Mouse (Mus musculus) hindbrain, embryonic 16.5 days (tissue): Measurements from ENCODE around the gene Parp2. TPM values are rescaled to one million over a fixed set of nuclear protein-coding genes. Genes with fewer than 3 reads are reported as not detected.
"Not testable (repeated sequence)": the region's sequence is repeated elsewhere in the genome, so short reads cannot be mapped to it uniquely, and the experiment has no call there.

Source experiments
- ATAC-seq: fragments of 200-750 bp; cut with Nextera tagmentation; 2 replicates; pipeline ENCODE4 v1.8.0; 2017; ENCODE audit warnings: moderate TSS enrichment, moderate library complexity
- H3K27ac ChIP-seq: fragments of 300-500 bp; sonication (generic); 2 replicates; pipeline ENCODE4 v1.5.1; 2014; ENCODE audit warnings: low read depth, mild to moderate bottlenecking, control low read depth, low read length, moderate library complexity
- H3K27me3 ChIP-seq: fragments of 300-500 bp; sonication (generic); replicated peaks from 2 replicates; pipeline ENCODE4 v1.6.1; 2014; ENCODE audit warnings: low read length; ENCODE audit not compliant: control insufficient read depth, insufficient read depth
- H3K36me3 ChIP-seq: fragments of 300-500 bp; sonication (generic); 2 replicates; pipeline ENCODE4 v1.6.1; 2014; ENCODE audit warnings: mild to moderate bottlenecking, low read length, moderate library complexity, mixed read lengths; ENCODE audit not compliant: control insufficient read depth, insufficient read depth
- H3K4me1 ChIP-seq: fragments of 300-500 bp; sonication (generic); 2 replicates; pipeline ENCODE4 v1.6.1; 2014; ENCODE audit warnings: low read depth, low read length; ENCODE audit not compliant: control insufficient read depth, insufficient read depth
- H3K4me2 ChIP-seq: fragments of 300-500 bp; sonication (generic); 2 replicates; pipeline ENCODE4 v1.6.1; 2014; ENCODE audit warnings: mild to moderate bottlenecking, low read length, control low read depth, moderate library complexity
- H3K4me3 ChIP-seq: fragments of 300-500 bp; sonication (generic); 2 replicates; pipeline ENCODE4 v1.5.1; 2014; ENCODE audit warnings: mild to moderate bottlenecking, low read length, control low read depth, moderate library complexity
- H3K9ac ChIP-seq: fragments of 300-500 bp; sonication (generic); 2 replicates; pipeline ENCODE4 v1.6.1; 2014; ENCODE audit warnings: low read depth, mild to moderate bottlenecking, control low read depth, low read length, moderate library complexity
- H3K9me3 ChIP-seq: fragments of 300-500 bp; sonication (generic); 2 replicates; pipeline ENCODE4 v1.6.1; 2014; ENCODE audit warnings: mild to moderate bottlenecking, low read length, moderate library complexity; ENCODE audit not compliant: control insufficient read depth
- WGBS: fragments of 180-500 bp; shearing (Covaris S2); extraction: QIAGEN DNeasy Blood & Tissue Kit; methylation state at CpG from one replicate; pipeline ENCODE4 v1.1.7; 2014; 5-methylcytosine and 5-hydroxymethylcytosine counted together
- polyA plus RNA-seq: library from polyadenylated mRNA; unstranded; fragments of >200 nt; fragmentation: Nextera tagmentation; extraction: Ambion mirVana; gene quantifications from 2 replicates; pipeline ENCODE4 v1.2.1, GENCODE M21; 2015

Parp2 gene
- polyA plus RNA-seq, 1 experiment from 2014 or later = 43.1 TPM

GRCm38 (mm10) chr14:50795261-50795935 is 12.2 kb upstream of the Parp2 start:
- Histone ChIP-seq H3K9ac (no peak overlapping the region), H3K4me2 (no peak overlapping the region)
- WGBS = 96% methylated on average over 24 of the region's 24 CpGs

GRCm38 (mm10) chr14:50795965-50796364 is 11.7 kb upstream of the Parp2 start:
- Histone ChIP-seq H3K27ac (no peak overlapping the region), H3K4me3 (no peak overlapping the region), H3K27me3 (no peaks in the 10 kb centered on the region), H3K36me3 (no peaks in the 10 kb centered on the region), H3K4me1 (no peaks in the 10 kb centered on the region), H3K9ac (no peak overlapping the region), H3K9me3 (no peaks in the 10 kb centered on the region), H3K4me2 (no peak overlapping the region)
- WGBS = 92% methylated on average over 4 of the region's 4 CpGs
- no peak for ATAC-seq

More at GRCm38 (mm10) chr14:50795261-50795935, 12.2 kb upstream of the Parp2 start:
- Histone ChIP-seq H3K4me3 (no peak overlapping the region), H3K27ac (no peak overlapping the region), H3K4me1 (no peaks in the 10 kb centered on the region), H3K9me3 (no peaks in the 10 kb centered on the region), H3K36me3 (no peaks in the 10 kb centered on the region), H3K27me3 (no peaks in the 10 kb centered on the region)
- no peak for ATAC-seq

- no peaks in the 10 kb centered on the region for H3K4me1 ChIP-seq
- H3K4me2 ChIP-seq = no peak overlapping the region
- H3K27me3 ChIP-seq = no peaks in the 10 kb centered on the region
- no peak overlapping the region for H3K9ac ChIP-seq
- WGBS = 85% methylated on average over 1 of the region's 1 CpGs
- H3K9me3 ChIP-seq = no peaks in the 10 kb centered on the region
- no peak for ATAC-seq
- H3K4me3 ChIP-seq = no peak overlapping the region
- H3K27ac ChIP-seq = no peak overlapping the region
- H3K36me3 ChIP-seq = no peaks in the 10 kb centered on the region
Measured at GRCm38 (mm10) chr14:50796464-50796863, 11.2 kb upstream of the Parp2 start.

GRCm38 (mm10) chr14:50798512-50798911 is 9.1 kb upstream of the Parp2 start:
- WGBS = 76% methylated on average over 2 of the region's 2 CpGs
- no peak for ATAC-seq
- Histone ChIP-seq H3K9me3 (no peaks in the 10 kb centered on the region), H3K9ac (no peak overlapping the region), H3K4me1 (no peaks in the 10 kb centered on the region), H3K4me2 (no peak overlapping the region), H3K4me3 (no peak overlapping the region), H3K36me3 (no peaks in the 10 kb centered on the region), H3K27me3 (no peaks in the 10 kb centered on the region), H3K27ac (no peak overlapping the region)

- H3K4me2 ChIP-seq = 0 out of 2 replicates have a peak overlapping the region, but pooled peaks have one; percentile 25
Measured at GRCm38 (mm10) chr14:50799502-50800259, 8.0 kb upstream of the Parp2 start.

GRCm38 (mm10) chr14:50802441-50802840 is 5.2 kb upstream of the Parp2 start:
- no peak overlapping the region for H3K9ac ChIP-seq
- WGBS = 88% methylated on average over 6 of the region's 6 CpGs
- ATAC-seq = no peak

More at GRCm38 (mm10) chr14:50799502-50800259, 8.0 kb upstream of the Parp2 start:
- no peaks in the 10 kb centered on the region for H3K27me3 ChIP-seq
- no peak overlapping the region for H3K27ac ChIP-seq
- H3K9ac ChIP-seq = peak overlapping the region; percentile 47
- peak; percentile 42; the same call in 1 of the 2 replicates for ATAC-seq
- H3K4me1 ChIP-seq = no peaks in the 10 kb centered on the region
- 7% methylated on average over 3 of the region's 3 CpGs for WGBS
- H3K9me3 ChIP-seq = no peaks in the 10 kb centered on the region
- no peak overlapping the region for H3K4me3 ChIP-seq
- H3K36me3 ChIP-seq = no peaks in the 10 kb centered on the region

GRCm38 (mm10) chr14:50802843-50803562 is 4.6 kb upstream of the Parp2 start:
- 66% methylated on average over 4 of the region's 4 CpGs for WGBS
- no peaks in the 10 kb centered on the region for H3K9me3 ChIP-seq
- no peak overlapping the region for H3K9ac ChIP-seq
- no peak overlapping the region for H3K27ac ChIP-seq
- H3K4me1 ChIP-seq = peaks cover 2% of the 10 kb centered on the region; the same call in 1 of the 2 replicates
- no peak for ATAC-seq
- H3K4me2 ChIP-seq = no peak overlapping the region
- no peaks in the 10 kb centered on the region for H3K27me3 ChIP-seq
- H3K4me3 ChIP-seq = no peak overlapping the region
- no peaks in the 10 kb centered on the region for H3K36me3 ChIP-seq

More at GRCm38 (mm10) chr14:50802441-50802840, 5.2 kb upstream of the Parp2 start:
- Histone ChIP-seq H3K27me3 (no peaks in the 10 kb centered on the region), H3K36me3 (no peaks in the 10 kb centered on the region), H3K9me3 (no peaks in the 10 kb centered on the region), H3K4me2 (no peak overlapping the region), H3K4me1 (peaks cover 2% of the 10 kb centered on the region; the same call in 1 of the 2 replicates), H3K4me3 (no peak overlapping the region), H3K27ac (no peak overlapping the region)

GRCm38 (mm10) chr14:50804683-50805082 is 3.0 kb upstream of the Parp2 start:
- Histone ChIP-seq H3K4me1 (peaks cover 6% of the 10 kb centered on the region), H3K27ac (no peak overlapping the region), H3K9ac (no peak overlapping the region), H3K4me3 (no peak overlapping the region), H3K27me3 (no peaks in the 10 kb centered on the region), H3K36me3 (no peaks in the 10 kb centered on the region), H3K4me2 (no peak overlapping the region), H3K9me3 (no peaks in the 10 kb centered on the region)
- no peak for ATAC-seq
- WGBS = 78% methylated on average over 13 of the region's 13 CpGs

- not testable (repeated sequence) for H3K9ac ChIP-seq, H3K27me3 ChIP-seq, H3K4me1 ChIP-seq, H3K36me3 ChIP-seq, H3K9me3 ChIP-seq, ATAC-seq
- Histone ChIP-seq H3K4me3 (peak overlapping the region; percentile 59), H3K27ac (peak overlapping the region; percentile 19; the same call in 1 of the 2 replicates), H3K4me2 (peak overlapping the region; percentile 61)
- WGBS = 90% methylated on average over 5 of the region's 5 CpGs
Measured at GRCm38 (mm10) chr14:50806469-50806868, 1.2 kb upstream of the Parp2 start.
